Mouse (Mus musculus): ENCODE measurements around the gene C330021F23Rik. TPM values are rescaled to one million over a fixed set of nuclear protein-coding genes. Genes with fewer than 3 reads are reported as not detected.

C330021F23Rik gene
- polyA plus RNA-seq, 1 experiment from 2014 or later = 0.76 TPM

GRCm38 (mm10) chr8:3586993-3587390, 19.2 kb downstream of the C330021F23Rik start, which contains the start of gene Camsap3:
Gene Camsap3, plus strand, starts transcription at chr8:3587293.
- Histone ChIP-seq H3K4me1 (replicated peaks; ENCODE audit: control insufficient read depth, insufficient read depth, low read length) (no peaks in the 10 kb centered on the region), H3K9ac (ENCODE audit: low read depth, low read length) (peak within 1 kb of the TSS; percentile 93), H3K27ac (ENCODE audit: low read depth, low read length) (peak within 1 kb of the TSS; percentile 98), H3K4me3 (ENCODE audit: low read depth, low read length) (peak within 1 kb of the TSS; percentile 81), H3K36me3 (ENCODE audit: control insufficient read depth, insufficient read depth) (no peaks in the 10 kb centered on the region), H3K27me3 (replicated peaks; ENCODE audit: control insufficient read depth, insufficient read depth, low read length) (no peaks in the 10 kb centered on the region), H3K4me2 (replicated peaks; ENCODE audit: low read depth) (peak within 1 kb of the TSS; percentile 79), H3K9me3 (ENCODE audit: control insufficient read depth) (no peaks in the 10 kb centered on the region)
- no peak for TF ChIP-seq CTCF (IDR thresholded peaks at IDR 0.05; ENCODE audit: low read depth)
- ATAC-seq = no peak
- WGBS = 6% methylated on average over 7 of the region's 7 CpGs

- peak; percentile 88 for ATAC-seq
- WGBS = under 1% methylated on average over 76 of the region's 77 CpGs
- TF ChIP-seq CTCF (IDR thresholded peaks at IDR 0.05; ENCODE audit: low read depth) = 0 out of 2 replicates have a peak, but pooled peaks have one; percentile 7
These were observed 19.8 kb downstream of the C330021F23Rik start for GRCm38 (mm10) chr8:3587391-3588257.

DNA sequence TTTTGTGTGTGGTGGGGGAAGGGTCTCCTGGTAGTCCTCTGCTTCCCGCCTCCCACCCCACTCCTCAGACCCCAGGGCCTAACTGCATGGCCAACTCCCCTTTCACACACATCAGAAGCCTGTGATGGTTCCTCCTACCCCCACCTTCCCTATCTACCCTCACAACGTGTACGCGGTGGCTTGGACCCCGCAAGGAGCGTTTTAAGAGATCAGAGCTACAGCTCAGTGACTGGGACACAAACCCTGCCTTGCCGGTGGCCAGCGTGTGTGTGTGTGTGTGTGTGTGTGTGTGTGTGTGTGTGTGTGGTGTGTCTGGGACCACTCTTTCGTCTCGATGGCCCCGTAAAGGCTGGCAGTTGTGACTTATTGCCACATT, 20.5 kb downstream of the C330021F23Rik start:
- Histone ChIP-seq H3K4me2 (replicated peaks; ENCODE audit: low read depth) (peak overlapping the region; percentile 79), H3K9ac (ENCODE audit: low read depth, low read length) (peak overlapping the region; percentile 93), H3K36me3 (ENCODE audit: control insufficient read depth, insufficient read depth) (no peaks in the 10 kb centered on the region), H3K9me3 (ENCODE audit: control insufficient read depth) (no peaks in the 10 kb centered on the region), H3K27ac (ENCODE audit: low read depth, low read length) (peak overlapping the region; percentile 98), H3K27me3 (replicated peaks; ENCODE audit: control insufficient read depth, insufficient read depth, low read length) (no peaks in the 10 kb centered on the region), H3K4me1 (replicated peaks; ENCODE audit: control insufficient read depth, insufficient read depth, low read length) (no peaks in the 10 kb centered on the region), H3K4me3 (ENCODE audit: low read depth, low read length) (peak overlapping the region; percentile 81)
- ATAC-seq = peak; percentile 53
- TF ChIP-seq CTCF (IDR thresholded peaks at IDR 0.05; ENCODE audit: low read depth) = no peak
- 5% methylated on average over 11 of the region's 11 CpGs for WGBS

More at GRCm38 (mm10) chr8:3587391-3588257, 19.8 kb downstream of the C330021F23Rik start:
- no peaks in the 10 kb centered on the region for H3K36me3 ChIP-seq (ENCODE audit: control insufficient read depth, insufficient read depth)
- H3K9me3 ChIP-seq (ENCODE audit: control insufficient read depth) = no peaks in the 10 kb centered on the region
- no peaks in the 10 kb centered on the region for H3K27me3 ChIP-seq (replicated peaks; ENCODE audit: control insufficient read depth, insufficient read depth, low read length)
- H3K4me3 ChIP-seq (ENCODE audit: low read depth, low read length) = peak overlapping the region; percentile 81
- peak overlapping the region; percentile 79 for H3K4me2 ChIP-seq (replicated peaks; ENCODE audit: low read depth)
- peak overlapping the region; percentile 93 for H3K9ac ChIP-seq (ENCODE audit: low read depth, low read length)
- H3K4me1 ChIP-seq (replicated peaks; ENCODE audit: control insufficient read depth, insufficient read depth, low read length) = no peaks in the 10 kb centered on the region
- H3K27ac ChIP-seq (ENCODE audit: low read depth, low read length) = peak overlapping the region; percentile 98

DNA sequence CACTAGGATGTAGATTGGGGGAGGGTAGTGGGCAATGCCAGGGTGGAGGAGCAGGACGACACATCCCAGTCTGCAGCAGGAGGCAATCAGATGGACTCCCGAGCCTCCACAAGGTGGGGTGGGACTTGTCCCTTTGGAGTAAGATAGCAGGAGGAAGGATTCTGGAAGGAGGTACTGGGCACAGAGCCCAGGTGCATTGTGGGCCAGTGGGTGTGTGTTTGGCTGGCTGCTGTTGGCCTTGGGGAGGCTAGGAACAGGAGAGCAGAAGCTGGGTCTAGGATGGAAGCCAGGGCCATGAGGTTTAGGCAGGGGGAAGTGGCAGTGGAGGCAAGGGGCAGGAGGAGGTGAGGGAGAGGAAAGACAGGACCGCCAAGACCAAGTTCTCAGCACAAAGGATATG, 25.7 kb downstream of the C330021F23Rik start:
- WGBS = 53% methylated on average over 3 of the region's 3 CpGs
- Histone ChIP-seq H3K27me3 (replicated peaks; ENCODE audit: control insufficient read depth, insufficient read depth, low read length) (no peaks in the 10 kb centered on the region), H3K4me2 (replicated peaks; ENCODE audit: low read depth) (no peak overlapping the region), H3K4me1 (replicated peaks; ENCODE audit: control insufficient read depth, insufficient read depth, low read length) (no peaks in the 10 kb centered on the region), H3K9ac (ENCODE audit: low read depth, low read length) (no peak overlapping the region), H3K36me3 (ENCODE audit: control insufficient read depth, insufficient read depth) (peaks cover 7% of the 10 kb centered on the region), H3K4me3 (ENCODE audit: low read depth, low read length) (no peak overlapping the region), H3K27ac (ENCODE audit: low read depth, low read length) (peak overlapping the region; percentile 35; the same call in 1 of the 2 replicates), H3K9me3 (ENCODE audit: control insufficient read depth) (no peaks in the 10 kb centered on the region)
- ATAC-seq = no peak; the same call in 1 of the 2 replicates
- TF ChIP-seq CTCF (IDR thresholded peaks at IDR 0.05; ENCODE audit: low read depth) = no peak

- Histone ChIP-seq H3K9me3 (ENCODE audit: control insufficient read depth) (no peaks in the 10 kb centered on the region), H3K4me2 (replicated peaks; ENCODE audit: low read depth) (no peak overlapping the region), H3K27me3 (replicated peaks; ENCODE audit: control insufficient read depth, insufficient read depth, low read length) (no peaks in the 10 kb centered on the region), H3K9ac (ENCODE audit: low read depth, low read length) (no peak overlapping the region), H3K4me1 (replicated peaks; ENCODE audit: control insufficient read depth, insufficient read depth, low read length) (no peaks in the 10 kb centered on the region), H3K36me3 (ENCODE audit: control insufficient read depth, insufficient read depth) (peaks cover 17% of the 10 kb centered on the region), H3K4me3 (ENCODE audit: low read depth, low read length) (no peak overlapping the region), H3K27ac (ENCODE audit: low read depth, low read length) (no peak overlapping the region)
- WGBS = 86% methylated on average over 2 of the region's 2 CpGs
- ATAC-seq = no peak
- no peak for TF ChIP-seq CTCF (IDR thresholded peaks at IDR 0.05; ENCODE audit: low read depth)
These were observed 26.7 kb downstream of the C330021F23Rik start for GRCm38 (mm10) chr8:3594466-3594865.

- Histone ChIP-seq H3K9me3 (ENCODE audit: control insufficient read depth) (no peaks in the 10 kb centered on the region), H3K4me2 (replicated peaks; ENCODE audit: low read depth) (no peak overlapping the region), H3K36me3 (ENCODE audit: control insufficient read depth, insufficient read depth) (peaks cover 46% of the 10 kb centered on the region), H3K9ac (ENCODE audit: low read depth, low read length) (no peak overlapping the region), H3K27ac (ENCODE audit: low read depth, low read length) (no peak overlapping the region), H3K27me3 (replicated peaks; ENCODE audit: control insufficient read depth, insufficient read depth, low read length) (no peaks in the 10 kb centered on the region), H3K4me3 (ENCODE audit: low read depth, low read length) (no peak overlapping the region), H3K4me1 (replicated peaks; ENCODE audit: control insufficient read depth, insufficient read depth, low read length) (no peaks in the 10 kb centered on the region)
- TF ChIP-seq CTCF (IDR thresholded peaks at IDR 0.05; ENCODE audit: low read depth) = no peak
- ATAC-seq = no peak
- WGBS = 80% methylated on average over 3 of the region's 3 CpGs
These were observed 30.3 kb downstream of the C330021F23Rik start for GRCm38 (mm10) chr8:3598054-3598453.
